Mouse (Mus musculus): ENCODE measurements around the gene Efnb3.

The Efnb3 gene

GRCm38 (mm10) chr11:69559851-69560765 is at the start of gene Efnb3:
Gene Efnb3 (minus strand): TSS chr11:69560205.
- DNase-seq (ENCODE audit: low read depth, low spot score), result no peak

DNA sequence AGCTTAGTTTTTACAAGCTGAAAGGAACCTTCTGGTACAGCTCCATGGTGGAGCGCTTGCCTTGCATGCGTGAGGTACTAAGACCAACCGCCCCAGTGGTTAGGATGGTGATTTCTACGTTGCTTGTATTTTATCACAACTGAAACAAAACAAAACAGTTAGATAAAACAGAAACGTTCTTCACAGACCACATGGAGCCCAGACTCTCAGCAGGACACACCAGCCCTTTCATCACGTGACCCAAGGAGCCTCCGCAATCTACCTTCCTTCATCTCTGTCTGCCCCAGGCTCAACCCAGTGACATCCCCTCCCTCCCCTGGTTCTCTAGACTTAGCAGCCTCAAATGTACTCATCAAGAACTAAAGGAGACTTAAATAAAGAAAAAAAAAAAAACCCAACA is 49.4 kb upstream of the Efnb3 start:
- no peak for DNase-seq (ENCODE audit: low read depth, low spot score)

- no peak for DNase-seq (ENCODE audit: low read depth, low spot score)
Observed at GRCm38 (mm10) chr11:69608525-69608924, 48.5 kb upstream of the Efnb3 start.

DNA sequence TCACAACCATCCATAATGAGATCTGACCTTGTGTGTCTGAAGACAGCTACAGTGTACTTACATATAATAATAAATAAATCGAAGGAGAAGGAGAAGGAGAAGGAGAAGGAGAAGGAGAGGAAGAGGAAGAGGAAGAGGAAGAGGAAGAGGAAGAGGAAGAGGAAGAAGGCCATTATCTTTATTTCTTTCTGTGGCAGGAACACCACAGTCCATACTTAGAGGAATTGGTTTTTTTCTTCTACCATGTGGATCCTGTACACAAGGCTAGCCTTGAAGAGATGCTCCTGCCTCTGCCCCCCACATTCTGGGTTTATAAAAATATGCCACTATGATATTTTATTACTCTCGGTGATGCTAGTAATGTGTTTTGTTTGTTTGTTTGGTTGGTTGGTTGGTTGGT is 46.8 kb upstream of the Efnb3 start:
- DNase-seq (ENCODE audit: low read depth, low spot score), result no peak

DNA sequence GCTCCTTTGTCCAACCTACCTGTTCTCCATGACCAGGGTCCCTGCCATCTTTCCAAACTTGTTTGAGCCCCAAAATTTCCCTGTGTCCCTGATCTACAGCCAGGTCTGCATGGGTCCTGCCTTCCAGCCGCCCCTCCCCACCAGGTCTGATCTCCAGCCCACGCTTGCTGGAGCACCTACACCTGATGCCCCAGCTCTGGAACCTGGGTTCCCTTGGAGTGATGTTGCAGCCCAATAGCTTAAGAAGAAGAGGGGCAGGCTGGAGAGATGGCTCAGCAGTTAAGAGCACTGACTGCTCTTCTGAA is 46.4 kb upstream of the Efnb3 start:
- DNase-seq (ENCODE audit: low read depth, low spot score), result no peak

DNA sequence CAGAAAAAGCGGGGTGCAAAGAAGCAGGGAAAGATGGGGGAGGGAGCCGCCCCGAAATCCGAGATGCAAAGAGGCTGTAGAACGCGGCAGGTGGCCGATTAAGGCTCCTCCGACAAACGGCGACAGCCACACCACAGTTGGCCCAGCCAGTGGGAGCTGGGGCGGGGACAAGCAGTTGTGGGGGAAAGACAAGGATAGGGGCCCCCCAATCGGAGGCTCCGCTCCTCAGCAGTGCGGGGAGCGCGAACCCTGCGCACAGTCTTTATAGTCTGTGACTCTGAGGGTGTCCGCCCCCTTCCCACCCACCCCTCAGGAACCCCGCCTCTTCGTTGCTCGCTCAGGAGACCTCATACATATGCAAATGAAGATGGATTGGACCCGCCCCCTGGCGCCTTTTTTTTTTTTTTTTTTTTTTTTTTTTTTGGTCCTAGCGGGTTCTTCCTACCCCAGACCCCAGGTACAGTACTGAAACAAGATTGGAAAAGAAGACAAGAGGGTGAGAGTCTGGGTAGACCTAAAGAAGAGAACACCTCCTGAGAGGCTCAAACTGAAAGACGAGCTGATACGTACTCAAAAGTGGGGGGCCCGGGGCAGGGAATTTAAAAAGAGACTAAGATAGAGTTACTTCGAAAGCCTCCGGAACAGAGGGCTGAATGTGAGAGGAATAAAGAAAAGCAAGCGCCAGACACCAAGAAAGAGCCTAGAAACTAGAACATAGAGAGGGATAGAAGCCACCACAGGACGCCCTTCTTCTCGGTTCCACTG is 45.9 kb upstream of the Efnb3 start, which contains the start of gene Atp1b2:
Gene Atp1b2, minus strand, starts transcription at position 217 of the 765 bp plus-strand sequence.
- DNase-seq (ENCODE audit: low read depth, low spot score), result peak; percentile 88

DNA sequence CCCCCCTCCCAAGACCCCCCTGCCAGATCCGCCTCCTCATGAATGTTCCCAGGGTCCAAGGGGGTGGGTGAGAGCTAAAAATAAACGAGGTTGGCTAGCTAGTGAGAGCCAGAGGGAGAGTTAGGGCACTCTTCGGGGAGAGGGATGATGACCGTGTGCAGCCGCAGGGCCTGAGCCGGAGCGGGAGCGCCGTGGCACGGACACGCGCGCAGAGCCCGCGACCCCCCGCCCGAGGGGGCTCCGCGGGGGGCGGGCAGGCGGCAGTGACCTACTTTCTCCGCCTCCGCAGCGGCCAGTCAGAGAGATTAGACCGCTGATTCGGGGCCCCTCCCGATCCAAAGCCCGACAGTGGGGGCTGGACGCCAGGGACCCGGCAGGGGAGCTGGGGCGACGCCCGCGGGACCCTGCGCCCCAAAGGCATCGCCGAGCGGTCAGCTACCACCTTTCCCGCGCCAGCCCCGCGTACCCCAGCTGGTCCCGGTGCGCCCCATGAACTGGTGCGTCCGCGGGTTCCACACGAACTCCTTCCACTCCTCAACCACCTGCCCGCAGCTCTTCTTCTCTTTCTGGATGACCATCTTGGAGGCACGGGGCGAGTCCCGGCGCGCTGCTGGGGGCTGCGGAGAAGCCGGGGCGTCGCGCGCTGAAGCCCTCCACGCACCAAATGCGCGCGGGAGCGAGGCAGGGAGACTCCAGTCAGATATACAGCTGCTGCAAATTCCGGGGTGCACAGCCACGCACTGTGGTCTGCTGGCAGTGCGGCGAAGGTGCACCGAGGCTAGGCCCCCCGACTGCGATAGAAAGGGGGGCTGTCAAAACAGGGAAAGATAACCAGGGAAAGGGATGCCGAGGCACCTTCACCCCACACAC is 45.0 kb upstream of the Efnb3 start:
- no peak for DNase-seq (ENCODE audit: low read depth, low spot score)

DNA sequence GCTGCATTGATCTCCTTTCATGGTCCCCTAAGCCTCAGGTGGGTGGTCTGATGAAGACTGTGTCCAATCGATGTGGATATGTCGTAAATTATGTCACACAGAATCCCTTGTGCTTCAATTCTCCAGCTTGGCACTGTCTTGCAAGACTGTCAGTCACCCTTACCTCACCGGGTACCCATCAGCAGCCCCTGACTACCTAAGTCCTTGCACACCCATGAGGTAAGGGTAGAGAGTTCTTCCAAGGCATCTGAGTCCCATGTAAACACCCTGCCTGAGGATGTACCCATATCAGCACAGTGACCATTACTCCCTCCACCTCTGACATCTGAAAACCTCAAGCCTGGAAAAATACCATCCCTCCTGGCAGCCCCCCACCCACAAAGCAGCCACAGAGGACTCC is 44.3 kb upstream of the Efnb3 start:
- DNase-seq (ENCODE audit: low read depth, low spot score), result no peak

DNA sequence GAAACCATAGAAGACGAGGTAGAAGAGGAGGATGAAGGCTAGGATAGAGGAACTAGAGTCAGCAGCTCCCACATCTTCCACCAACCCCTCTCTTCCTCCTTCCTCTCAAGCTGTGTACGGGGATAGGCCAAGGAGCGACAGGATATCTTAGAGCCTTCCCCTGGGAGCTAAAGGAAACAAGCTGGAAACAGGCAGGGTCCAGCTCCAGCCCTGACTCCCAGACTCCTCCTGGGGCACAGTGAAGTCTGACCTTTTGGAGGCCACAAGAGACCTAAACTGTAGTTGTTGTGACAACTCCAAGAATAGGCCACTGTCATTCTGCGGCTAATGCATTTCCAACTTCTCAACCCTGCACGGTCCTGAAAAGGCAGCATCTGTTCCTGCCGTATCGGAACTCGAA is 43.5 kb upstream of the Efnb3 start:
- no peak for DNase-seq (ENCODE audit: low read depth, low spot score)

DNA sequence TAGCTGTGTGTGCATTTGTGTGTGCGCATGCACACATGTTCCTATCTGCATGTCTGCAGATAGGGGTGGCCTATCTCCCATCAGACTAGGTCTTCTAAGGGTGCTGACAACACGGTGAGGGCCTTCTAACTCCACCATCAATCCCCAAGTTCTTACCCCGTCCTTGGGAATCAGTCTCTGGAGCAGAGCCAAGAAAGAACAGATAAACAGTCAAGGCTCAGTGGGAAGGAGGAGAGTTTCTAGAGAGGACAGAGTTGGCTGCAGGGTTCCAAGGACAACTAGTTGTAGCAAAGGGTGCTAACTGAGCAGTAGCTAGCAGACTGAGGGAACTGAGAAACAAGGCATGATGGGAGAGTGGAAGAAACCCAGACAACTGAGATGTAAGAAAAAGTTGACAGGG is 41.8 kb upstream of the Efnb3 start:
- no peak for DNase-seq (ENCODE audit: low read depth, low spot score)

DNA sequence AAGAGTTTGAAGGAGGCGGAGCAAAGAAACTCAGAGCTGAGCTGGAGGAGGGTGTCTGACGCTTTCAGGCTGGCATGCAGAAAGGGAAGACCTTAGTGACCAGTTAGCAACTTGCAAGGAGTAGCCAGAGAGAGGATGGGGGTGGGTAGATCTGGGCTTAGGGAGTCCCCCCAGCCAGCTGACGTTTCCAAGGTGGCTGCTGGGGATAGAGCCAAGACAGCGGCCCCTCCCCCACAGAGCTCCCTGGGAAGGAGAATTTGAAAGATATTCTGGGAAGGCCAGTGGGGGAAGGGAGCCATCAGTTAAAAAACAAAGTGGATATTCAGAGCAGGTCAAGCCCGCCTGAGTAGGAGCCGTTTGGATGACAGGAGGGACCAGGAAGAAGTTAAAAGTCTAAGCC is 40.1 kb upstream of the Efnb3 start:
- DNase-seq (ENCODE audit: low read depth, low spot score), result peak; percentile 67

DNA sequence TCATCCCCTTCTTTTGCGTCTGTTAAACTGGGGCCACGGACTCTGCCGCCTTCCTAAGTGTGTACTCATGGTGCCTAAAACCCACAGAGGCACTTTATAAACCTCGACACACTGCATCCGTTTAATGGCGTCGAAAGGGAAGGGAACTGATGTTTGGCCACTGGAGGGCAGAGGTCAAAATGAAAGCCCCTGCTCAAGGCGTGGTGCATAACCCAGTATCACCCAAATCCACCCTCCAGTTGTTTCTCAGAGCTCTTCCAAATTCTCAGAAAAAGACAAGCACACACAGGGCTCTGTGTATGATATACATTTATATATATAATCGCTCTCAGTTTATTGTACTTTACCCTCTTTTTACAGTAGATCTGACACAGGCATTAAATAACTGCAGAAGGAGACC is 39.4 kb upstream of the Efnb3 start:
- no peak for DNase-seq (ENCODE audit: low read depth, low spot score)

- DNase-seq (ENCODE audit: low read depth, low spot score), result no peak
Observed at GRCm38 (mm10) chr11:69594853-69595252, 34.8 kb upstream of the Efnb3 start.

DNA sequence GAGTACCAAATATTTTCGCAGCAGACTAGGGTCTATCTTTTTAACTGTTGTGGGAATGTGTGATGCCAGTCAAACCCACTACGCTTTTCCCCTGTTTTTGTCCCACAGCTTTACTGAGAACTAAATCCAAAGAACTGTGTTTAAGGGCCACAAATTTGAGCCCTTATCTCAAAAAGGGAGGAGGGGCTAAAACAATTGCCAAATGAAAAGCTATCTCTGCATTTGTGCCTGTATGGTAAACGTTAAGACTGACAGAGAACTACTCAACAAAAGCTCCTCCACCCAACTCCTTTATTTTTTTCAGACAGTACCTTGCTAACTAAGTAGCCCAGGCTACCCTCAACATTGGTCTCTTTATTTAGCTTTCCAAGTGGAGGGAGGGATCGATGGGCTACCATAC is 32.8 kb upstream of the Efnb3 start:
- no peak for DNase-seq (ENCODE audit: low read depth, low spot score)

DNA sequence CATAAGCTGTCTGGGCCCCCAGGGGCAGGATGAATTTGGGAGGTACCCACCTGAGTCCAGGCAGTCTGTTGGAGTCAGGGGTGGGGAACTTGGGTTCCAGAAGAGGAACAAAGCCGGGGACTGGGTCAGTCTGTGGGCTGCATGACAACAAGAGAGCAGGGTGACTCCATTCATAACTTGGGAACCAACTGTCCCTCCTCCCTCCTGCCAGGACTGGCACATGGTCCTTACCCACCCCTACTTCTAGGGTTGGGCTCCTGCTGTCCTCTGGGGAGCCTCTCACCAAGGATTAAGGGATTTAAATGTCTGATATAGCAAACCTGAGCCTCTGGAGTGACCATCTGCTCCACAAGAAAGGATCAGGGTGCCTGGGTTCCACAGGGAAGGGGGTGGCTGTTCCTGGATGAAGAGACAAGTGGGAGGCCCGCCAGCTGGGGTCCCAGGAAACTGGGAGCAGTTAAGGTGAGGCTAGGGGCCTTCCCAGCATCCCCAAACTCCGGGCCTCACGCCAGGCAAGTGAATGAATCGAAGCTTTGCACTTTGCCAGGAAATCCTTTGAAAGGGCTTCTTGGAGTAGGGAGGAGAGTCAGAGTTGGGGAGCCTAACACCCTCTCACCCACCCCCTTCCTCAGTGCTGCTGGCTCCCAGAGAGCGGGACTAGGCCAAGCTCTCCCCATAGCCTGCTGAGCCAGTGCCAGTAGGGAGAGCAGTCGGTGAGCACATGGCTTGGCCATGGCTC is 32.1 kb upstream of the Efnb3 start:
- DNase-seq (ENCODE audit: low read depth, low spot score), result peak; percentile 76

GRCm38 (mm10) chr11:69591424-69591823 is 31.4 kb upstream of the Efnb3 start:
- peak; percentile 73 for DNase-seq (ENCODE audit: low read depth, low spot score)

- DNase-seq (ENCODE audit: low read depth, low spot score), result no peak
Observed at GRCm38 (mm10) chr11:69590622-69591021, 30.6 kb upstream of the Efnb3 start.

DNA sequence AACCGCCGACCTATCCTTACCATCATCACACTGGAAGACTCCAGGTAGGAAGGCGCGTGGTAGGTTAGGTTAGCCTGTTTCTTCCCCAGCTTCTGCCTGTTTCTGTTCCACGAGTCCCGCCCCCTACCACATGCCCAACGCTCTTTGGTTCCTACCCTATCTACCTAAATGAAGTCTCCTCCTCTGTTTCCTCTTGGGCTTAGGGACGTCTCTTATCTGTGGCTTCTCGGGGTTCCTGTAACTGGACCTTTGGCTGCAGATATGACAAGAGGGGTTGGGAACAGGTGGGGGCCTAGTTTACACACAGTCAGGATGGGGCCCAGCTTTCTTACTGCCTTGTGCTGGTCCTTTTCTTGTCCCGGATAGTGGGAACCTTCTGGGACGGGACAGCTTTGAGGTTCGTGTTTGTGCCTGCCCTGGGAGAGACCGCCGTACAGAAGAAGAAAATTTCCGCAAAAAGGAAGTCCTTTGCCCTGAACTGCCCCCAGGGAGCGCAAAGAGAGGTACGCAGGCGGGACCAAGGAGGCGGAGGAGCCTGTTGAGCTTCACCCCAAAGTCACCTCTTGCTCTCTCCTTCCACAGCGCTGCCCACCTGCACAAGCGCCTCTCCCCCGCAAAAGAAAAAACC is 29.3 kb upstream of the Efnb3 start:
- no peak for DNase-seq (ENCODE audit: low read depth, low spot score)

- DNase-seq (ENCODE audit: low read depth, low spot score), result no peak
Observed at GRCm38 (mm10) chr11:69585718-69586325, 25.8 kb upstream of the Efnb3 start.

DNA sequence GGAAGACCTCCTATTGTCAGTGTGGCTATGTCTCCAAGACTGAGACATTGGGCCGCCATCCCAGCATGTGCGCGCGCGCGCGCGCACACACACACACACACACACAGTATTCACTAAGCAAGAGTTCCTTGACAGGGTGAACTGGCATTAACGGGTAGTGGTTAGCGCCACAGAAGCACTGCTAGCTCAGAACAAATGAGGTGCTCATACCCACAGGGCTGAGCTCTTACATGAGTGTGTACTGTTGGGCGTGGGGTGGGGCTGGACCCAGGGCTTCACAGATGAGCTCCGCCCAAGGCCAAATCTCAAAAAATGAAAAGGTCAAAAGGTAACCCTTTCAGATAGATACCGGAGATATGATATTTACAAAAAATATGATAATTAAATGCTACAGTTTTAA is 24.9 kb upstream of the Efnb3 start:
- DNase-seq (ENCODE audit: low read depth, low spot score), result no peak
